Mouse (Mus musculus): ENCODE data around the gene Tubb4a. TPM values are rescaled to one million over a fixed set of nuclear protein-coding genes. Genes with fewer than 3 reads are reported as not detected.
"Not testable (repeated sequence)": the region's sequence is repeated elsewhere in the genome, so short reads cannot be mapped to it uniquely, and the experiment has no call there.

Tubb4a gene
- total RNA-seq, 2 experiments from 2014 or later, result 671 to 695 TPM

DNA sequence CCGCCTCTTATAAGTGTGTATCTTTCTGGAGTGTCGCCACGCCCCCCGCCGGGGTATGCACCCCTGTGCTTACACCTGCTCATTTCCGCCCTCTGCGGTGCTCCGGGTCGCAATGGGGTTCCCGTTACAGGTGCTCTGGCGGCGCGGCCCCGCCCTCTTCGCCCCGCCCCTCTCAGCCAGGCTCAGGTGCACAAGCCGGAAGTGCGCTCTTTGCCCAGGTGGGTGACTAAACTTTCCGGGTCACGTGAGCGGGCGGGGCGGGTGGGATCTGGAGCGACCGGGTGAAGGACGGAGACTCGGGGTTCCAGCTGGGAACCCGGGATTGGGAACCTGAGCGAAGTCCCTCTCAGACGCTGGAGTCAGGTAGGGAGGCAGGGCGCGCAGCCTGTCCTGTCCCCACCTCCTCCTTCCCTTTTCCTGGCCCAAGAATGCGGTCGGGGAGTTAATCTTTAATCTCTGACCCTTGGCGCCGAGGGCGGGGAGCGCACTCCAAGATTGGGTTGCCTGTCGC lies 25.5 kb downstream of the Tubb4a start:
- DNase-seq (ENCODE audit: low spot score in 2 of 2), result no peak
- intact Hi-C loops (cut with DNase I), result no loop called here

DNA sequence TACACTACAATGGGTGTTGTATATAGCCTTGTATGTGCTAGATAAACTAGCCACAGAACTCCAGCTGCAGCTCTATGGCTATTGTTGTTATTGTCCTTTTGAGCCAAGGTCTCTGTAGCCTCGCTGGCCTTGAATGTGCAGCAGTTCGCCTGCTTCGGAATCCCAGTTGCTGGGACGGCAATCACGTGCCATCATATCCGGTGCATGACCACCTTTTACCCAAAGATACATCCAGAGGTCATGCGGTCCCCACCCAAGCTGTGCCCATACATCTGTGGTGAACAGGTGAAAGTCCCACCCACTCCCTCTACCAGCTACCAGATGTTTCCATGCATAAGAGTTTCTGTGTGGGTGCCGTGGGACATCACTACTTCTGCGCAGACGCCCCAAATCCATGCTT lies 26.5 kb downstream of the Tubb4a start:
- intact Hi-C loops (cut with DNase I), result no loop called here
- DNase-seq (ENCODE audit: low spot score in 2 of 2), result no peak

DNA sequence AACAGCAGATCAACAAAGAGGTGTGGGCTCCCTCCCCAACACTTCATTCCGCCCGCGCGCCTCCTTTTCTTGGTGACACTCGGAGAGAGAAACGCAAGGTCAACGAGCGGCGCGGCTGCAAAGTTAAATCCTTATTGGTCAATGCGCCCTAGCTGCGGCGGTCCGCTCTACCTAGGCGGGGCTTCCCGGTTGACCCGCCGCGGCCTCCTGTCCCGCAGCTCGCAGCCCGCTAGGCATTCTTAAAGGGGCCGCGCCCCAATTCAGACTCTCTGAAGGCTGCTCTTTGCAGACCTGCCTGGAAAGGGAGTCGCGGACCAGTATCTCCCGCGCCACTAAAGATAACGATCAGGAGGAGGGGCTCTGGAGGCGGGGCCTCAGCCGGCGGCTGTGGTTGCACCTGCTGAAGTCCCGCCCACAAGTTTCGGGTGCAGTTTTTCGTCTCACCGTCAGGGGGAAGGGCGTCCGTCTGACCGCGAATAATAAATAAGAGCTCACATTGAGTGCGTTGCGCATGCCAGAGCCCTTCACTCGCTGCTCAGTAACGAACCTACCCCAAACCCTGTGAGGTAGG lies 27.3 kb downstream of the Tubb4a start:
- intact Hi-C loops (cut with DNase I), result no loop called here
- peak; percentile 95 to 97 for DNase-seq (ENCODE audit: low spot score in 2 of 2)

DNA sequence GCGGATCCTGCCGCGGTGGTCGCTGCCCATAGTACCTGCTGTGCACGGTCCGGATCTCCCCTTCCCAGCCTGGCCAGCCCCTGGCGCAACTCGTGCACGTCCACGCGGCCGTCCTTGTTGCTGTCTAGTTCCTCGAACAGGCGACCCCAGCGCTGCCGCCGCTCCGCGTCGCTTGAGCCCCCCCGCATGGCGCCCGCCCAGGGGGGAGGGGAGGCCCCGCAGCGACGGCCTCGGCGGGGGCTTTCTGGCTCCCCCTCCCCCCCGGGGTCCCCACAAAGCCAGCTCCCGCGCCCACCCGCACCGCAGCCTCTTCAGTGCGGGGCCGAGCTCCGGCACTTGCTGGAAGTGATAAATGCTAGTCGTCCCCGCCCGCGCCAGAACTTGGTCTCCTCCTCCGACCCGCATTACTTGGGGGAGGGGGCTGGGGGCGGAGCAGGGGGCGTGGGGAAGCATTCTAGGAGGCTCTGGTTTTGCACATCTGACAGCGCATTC lies 28.1 kb downstream of the Tubb4a start, which contains the start of gene Slc25a23:
Gene Slc25a23 (minus strand): TSS at position 378 of the 492 bp plus-strand sequence.
- DNase-seq (ENCODE audit: low spot score in 2 of 2), result peak; percentile 75 to 83
- intact Hi-C loops (cut with DNase I), result no loop called here

DNA sequence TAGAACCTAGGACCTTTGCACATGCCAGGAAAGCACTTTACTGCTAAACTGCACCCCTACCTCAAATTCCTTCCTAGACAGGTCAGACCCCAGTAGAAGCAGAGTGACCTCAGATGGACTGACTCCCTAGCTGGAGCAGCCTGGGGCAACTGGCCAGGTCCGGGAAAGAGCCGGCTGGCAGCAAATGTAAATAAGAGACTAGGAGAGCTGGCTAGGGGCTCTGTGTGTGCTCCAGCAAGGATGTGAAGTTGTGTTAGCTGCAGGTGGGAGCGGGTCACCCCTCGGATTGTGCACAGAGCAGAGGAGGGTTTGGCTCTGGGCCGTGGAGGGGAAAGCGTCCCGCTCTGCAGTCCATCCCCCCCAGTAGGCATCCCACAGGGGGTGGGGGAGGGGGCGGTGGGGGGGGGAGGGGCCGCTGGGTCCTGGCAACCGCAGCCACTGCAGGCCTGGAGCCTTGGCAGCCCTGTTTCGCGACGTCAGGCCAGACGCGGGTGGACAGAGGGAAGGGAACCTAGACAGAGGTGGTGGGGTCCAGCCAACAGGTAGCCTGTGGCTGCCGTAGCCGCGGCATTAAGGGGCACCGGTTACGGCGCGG lies 28.6 kb downstream of the Tubb4a start, which contains the start of gene Crb3:
Gene Crb3 (plus strand): TSS at position 215 of the 595 bp plus-strand sequence.
- intact Hi-C loops (cut with DNase I), result no loop called here

DNA sequence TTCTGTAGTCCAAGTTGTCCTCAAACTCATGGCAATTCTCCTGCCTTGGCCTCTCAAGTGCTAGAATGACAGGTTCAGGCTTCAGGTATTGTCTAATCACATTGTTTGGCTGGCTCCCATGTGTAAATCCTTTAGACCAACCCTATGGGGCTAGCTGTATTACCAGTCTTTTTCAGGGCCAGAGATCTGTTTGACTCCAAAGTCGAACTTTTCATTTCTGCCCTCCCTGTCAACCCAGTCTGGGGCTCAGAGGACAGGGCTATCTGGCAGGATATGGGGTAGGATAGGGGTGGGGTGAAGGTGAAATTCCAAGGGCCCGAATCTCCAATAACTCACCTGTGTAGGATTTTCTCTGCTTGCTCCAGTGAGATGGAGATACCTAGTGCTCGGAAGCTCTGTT lies 31.3 kb downstream of the Tubb4a start:
- intact Hi-C loops (cut with DNase I), result no loop called here
- no peak for DNase-seq (ENCODE audit: low spot score in 2 of 2)

More for the DNA sequence above, 28.6 kb downstream of the Tubb4a start, which contains the start of gene Crb3:
- DNase-seq (ENCODE audit: low spot score in 2 of 2), result peak in 1 of 2 experiments; percentile 30

DNA sequence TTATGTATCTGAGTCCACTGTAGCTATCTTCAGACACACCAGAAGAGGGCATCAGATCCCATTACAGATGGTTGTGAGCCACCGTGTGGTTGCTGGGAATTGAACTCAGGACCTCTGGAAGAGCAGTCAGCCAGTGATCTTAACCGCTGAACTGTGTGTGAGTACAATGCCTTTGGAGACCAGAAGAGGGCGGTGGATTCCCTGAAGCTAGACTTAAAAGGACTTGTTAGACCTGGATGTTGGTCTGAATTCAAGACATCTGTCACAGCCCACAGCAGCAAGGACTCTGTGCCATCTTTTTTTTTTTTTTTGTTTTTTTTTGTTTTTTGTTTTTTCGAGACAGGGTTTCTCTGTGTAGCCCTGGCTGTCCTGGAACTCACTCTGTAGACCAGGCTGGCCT lies 35.9 kb downstream of the Tubb4a start:
- DNase-seq (ENCODE audit: low spot score in 2 of 2); intact Hi-C loops (cut with DNase I): not testable (repeated sequence)

DNA sequence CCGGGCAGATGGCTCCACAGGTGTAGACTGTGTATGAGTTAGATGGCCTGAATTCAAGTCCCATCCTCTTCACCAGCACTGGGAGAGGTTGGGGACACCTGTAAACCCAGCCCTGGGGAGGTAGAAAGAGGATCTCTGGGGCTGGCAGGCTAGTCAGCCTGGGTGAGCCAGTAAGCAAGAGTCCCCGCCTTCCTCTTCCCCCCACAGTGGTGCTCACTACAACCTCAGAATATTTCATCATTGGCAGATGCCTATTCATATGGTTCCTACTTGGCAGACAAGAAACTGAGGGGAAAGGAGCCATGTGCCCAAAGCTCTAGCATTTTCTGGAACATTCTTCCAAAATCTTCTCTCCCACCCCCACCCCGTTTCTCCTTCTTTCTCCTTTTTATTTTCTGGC lies 38.8 kb downstream of the Tubb4a start:
- intact Hi-C loops (cut with DNase I), result no loop called here
- peak in 1 of 2 experiments; percentile 49 for DNase-seq (ENCODE audit: low spot score in 2 of 2)

DNA sequence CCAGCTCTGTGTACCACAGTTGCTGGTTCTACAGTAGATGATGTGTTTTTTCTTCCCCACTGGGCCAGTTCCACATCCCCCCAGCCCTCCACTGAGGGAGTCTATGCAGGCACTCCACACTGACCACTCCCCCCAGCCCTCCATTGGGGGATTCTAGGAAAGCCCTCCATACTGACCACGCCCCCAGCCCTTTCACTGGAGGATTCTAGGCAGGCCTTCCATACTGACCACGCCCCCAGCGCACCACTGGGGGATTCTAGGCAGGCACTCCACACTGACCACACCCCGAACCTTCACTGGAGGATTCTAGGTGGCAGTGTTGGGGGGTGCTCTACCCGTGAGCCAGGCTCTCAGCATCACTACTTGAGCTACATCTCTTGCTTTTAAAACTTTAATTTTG lies 40.2 kb downstream of the Tubb4a start:
- intact Hi-C loops (cut with DNase I), result no loop called here
- DNase-seq (ENCODE audit: low spot score in 2 of 2), result no peak

DNA sequence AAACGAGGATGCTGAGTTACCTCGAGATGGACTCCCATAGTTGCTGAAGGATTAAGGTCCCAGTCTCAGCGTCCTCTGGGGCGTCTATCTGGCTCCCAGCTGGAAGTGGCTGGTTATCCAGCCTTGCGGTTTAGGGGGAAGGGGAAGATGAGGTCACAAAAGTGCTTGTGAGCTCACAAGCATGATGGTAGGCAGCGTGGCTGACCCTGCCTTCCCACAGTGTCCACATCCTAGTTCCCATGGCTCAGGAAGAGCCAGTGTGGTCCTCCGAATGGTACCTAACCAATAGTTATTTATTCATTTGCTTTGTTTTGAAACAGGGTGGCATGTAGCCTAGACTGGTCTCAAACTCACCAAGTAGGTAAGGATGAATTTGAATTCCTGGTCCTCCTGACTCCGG lies 46.0 kb downstream of the Tubb4a start, which contains the start of gene Slc25a41:
Gene Slc25a41 (minus strand): TSS at position 101 of the 400 bp plus-strand sequence.
- intact Hi-C loops (cut with DNase I), result no loop called here
- no peak for DNase-seq (ENCODE audit: low spot score in 2 of 2)

DNA sequence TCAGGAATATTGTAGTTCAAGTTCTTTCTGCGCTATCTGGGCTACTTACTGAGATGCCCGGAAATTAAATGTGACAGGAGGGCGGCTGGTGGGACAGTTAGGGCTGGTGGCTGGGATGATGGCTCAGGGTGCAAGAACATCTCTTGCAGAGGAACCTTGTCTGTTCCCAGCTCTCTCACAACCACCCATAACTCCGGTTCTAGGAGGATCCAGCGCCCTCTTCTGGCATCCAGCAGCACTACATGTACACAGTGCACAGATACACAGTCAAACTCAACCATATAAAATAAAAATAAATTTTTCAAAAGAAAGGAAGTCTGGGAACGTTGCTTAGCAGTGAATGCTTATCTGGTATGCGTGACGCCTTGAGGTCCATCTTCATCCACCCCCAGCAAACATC lies 48.6 kb downstream of the Tubb4a start:
- intact Hi-C loops (cut with DNase I), result no loop called here
- DNase-seq (ENCODE audit: low spot score in 2 of 2), result no peak

DNA sequence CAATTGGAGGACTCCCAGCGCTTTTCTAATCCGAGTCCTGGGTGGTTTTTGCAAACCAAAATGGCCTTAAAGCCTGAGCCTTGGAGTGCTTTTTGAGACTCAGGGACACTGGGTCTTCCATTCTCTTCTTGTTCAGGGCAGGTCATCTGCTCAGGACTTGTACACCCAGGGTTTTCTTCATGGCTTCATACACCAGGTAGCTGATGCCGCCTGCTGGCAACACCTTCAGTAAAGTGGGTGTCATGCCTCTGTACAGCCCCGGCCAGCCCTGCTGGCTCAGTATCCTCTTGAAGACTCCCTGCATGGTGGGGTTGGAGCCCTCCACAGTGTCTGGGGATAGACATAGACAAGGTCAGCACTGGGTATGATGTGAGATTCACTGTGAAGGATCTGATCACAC lies 54.7 kb downstream of the Tubb4a start:
- intact Hi-C loops (cut with DNase I), result no loop called here

DNA sequence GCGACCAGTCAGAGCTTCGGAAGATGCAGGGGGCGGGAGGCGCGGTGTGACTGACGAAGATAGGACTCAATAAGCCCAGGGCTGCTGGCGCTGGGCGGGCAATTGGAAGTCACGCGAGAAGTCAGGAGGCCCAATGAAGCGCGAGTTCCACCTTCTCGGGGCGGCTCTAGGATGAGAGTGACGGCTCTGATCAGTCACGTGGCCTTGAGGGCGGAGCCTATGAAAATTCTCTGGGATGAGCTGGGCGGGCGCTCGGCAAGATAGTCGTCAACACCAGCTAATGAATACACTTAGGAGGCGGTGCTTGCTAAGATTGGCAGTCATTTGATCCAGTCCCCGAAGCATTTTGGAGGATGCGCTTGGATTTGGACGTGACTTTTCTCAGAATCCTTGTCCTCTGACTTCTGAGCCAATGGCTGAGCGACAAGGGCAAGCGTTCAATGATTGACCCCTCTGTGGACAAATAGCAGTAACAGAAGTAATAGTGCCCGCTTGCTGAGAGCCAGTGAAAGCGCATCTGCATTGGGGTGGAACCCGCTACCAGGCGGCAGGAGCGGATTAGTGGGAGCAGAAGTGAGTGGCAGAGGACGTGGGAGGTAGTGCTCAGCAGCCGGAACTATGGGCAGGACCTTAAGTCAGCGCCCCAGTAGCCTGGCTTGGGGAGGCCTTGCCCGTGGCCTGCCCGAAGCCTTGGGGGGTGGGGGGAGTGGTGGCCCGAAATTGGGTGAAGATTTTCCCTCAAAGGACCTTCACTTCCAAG lies 55.7 kb downstream of the Tubb4a start:
- DNase-seq (ENCODE audit: low spot score in 2 of 2), result peak; percentile 99 to 100
- intact Hi-C loops (cut with DNase I), result no loop called here

More for the DNA sequence above, 54.7 kb downstream of the Tubb4a start:
- DNase-seq (ENCODE audit: low spot score in 2 of 2), result no peak

DNA sequence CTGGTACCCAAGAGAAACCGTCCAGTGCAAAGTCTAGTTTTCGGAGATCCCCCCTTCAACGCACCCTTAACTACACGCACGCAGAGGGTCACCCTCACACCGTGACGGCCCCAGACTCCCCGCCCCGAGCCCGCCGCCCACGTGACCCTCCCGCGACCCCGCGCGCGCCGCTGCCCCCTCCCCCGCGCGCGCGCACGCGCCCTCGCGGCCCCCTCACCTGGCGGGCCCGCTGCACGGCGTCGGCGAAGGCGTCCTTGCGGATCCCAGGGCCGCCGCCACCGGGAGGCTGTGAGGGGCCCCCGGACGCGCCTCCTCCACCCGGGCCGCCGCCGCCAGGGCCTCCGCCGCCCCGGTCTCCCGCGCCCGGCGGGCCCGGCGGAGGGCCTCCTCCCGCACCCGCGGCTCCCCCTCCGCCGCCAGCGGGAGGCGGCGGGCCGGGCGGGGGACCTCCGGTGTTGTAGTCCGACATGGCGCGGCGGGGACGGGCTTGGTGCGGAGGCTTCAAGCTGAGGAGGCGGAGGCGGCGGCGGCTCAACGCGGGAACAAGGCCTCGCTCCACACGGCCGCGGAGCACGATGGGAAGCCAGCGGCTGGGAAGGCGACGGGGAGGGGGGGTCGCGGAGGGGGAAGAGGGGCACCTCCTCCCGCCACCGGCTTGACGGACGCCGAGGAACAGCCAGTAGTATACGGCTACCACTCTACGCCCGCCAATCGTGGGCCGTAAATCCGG lies 56.5 kb downstream of the Tubb4a start, which contains the start of gene Khsrp:
Gene Khsrp (minus strand): TSS at position 592 of the 730 bp plus-strand sequence.
- DNase-seq (ENCODE audit: low spot score in 2 of 2), result peak in 1 of 2 experiments; percentile 39
- intact Hi-C loops (cut with DNase I), result no loop called here

Other genes with a start within 250 kb of the Tubb4a start
- not detected for gene Acsbg2, start 213.3 kb downstream of the Tubb4a start, total RNA-seq (2021)
- gene 1700061G19Rik, start 212.3 kb downstream of the Tubb4a start, total RNA-seq (2021), result under 1 TPM in 1 of 2 experiments, not detected in 1; 0.18 TPM
- 10 to 100 TPM; 66.8 to 67.9 TPM for gene Mllt1, start 152.4 kb downstream of the Tubb4a start, total RNA-seq (2021)
- not detected for gene Acer1, start 105.7 kb downstream of the Tubb4a start, total RNA-seq (2021)
- 10 to 100 TPM; 49.6 to 58.2 TPM for gene Clpp, start 97.5 kb downstream of the Tubb4a start, total RNA-seq (2021)
- 10 to 100 TPM; 19.9 to 26.0 TPM for gene Alkbh7, start 90.4 kb downstream of the Tubb4a start, total RNA-seq (2021)
- gene Pspn, start 87.8 kb downstream of the Tubb4a start, total RNA-seq (2021), result not detected
- gene Gtf2f1, start 76.5 kb downstream of the Tubb4a start, total RNA-seq (2021), result 10 to 100 TPM; 54.9 to 58.4 TPM
- under 1 TPM in 1 of 2 experiments, not detected in 1; 0.30 TPM for gene Gm17949, start 76.3 kb downstream of the Tubb4a start, total RNA-seq (2021)
- 100 to 1,000 TPM; 116 to 117 TPM for gene Khsrp, start 56.3 kb downstream of the Tubb4a start, total RNA-seq (2021)
- not detected for gene Slc25a41, start 46.1 kb downstream of the Tubb4a start, total RNA-seq (2021)
- 1 to 10 TPM in 1 of 2 experiments, not detected in 1; 1.6 TPM for gene Crb3, start 28.7 kb downstream of the Tubb4a start, total RNA-seq (2021)
- 100 to 1,000 TPM; 361 to 364 TPM for gene Slc25a23, start 27.9 kb downstream of the Tubb4a start, total RNA-seq (2021)
- 1 to 10 TPM; 1.8 to 1.9 TPM for gene Dennd1c, start 9.3 kb downstream of the Tubb4a start, total RNA-seq (2021)
- gene Tnfsf9, start 17.5 kb upstream of the Tubb4a start, total RNA-seq (2021), result under 1 TPM; 0.26 to 0.42 TPM
- gene Cd70, start 62.0 kb upstream of the Tubb4a start, total RNA-seq (2021), result not detected
- gene Tnfsf14, start 106.4 kb upstream of the Tubb4a start, total RNA-seq (2021), result not detected
- under 1 TPM; 0.46 to 0.53 TPM for gene C3, start 140.4 kb upstream of the Tubb4a start, total RNA-seq (2021)
- 10 to 100 TPM; 18.1 to 19.3 TPM for gene Gpr108, start 160.7 kb upstream of the Tubb4a start, total RNA-seq (2021)
- 1 to 10 TPM; 8.1 to 9.2 TPM for gene Trip10, start 161.7 kb upstream of the Tubb4a start, total RNA-seq (2021)
- gene Vav1, start 191.3 kb upstream of the Tubb4a start, total RNA-seq (2021), result 1 to 10 TPM; 4.2 to 5.4 TPM

All from left cerebral cortex, postnatal 14 days (tissue).